Mouse (Mus musculus) ES-E14 (cell line): Measurements from ENCODE around the gene Tmem229b. TPM values are rescaled to one million over a fixed set of nuclear protein-coding genes. Genes with fewer than 3 reads are reported as not detected.

Source experiments
- DNase-seq: peaks from one replicate; pipeline ENCODE4 v3.0.0-alpha.2; 2013; ENCODE audit warnings: low read depth, low spot score
- H3K27ac ChIP-seq: 2 replicates; pipeline ENCODE4 v1.5.1; 2012; ENCODE audit warnings: low read depth, mild to moderate bottlenecking, low read length, moderate library complexity, mixed read lengths; ENCODE audit not compliant: poor library complexity, insufficient read depth, severe bottlenecking
- H3K36me3 ChIP-seq: 2 replicates; pipeline ENCODE4 v1.6.1; 2012; ENCODE audit warnings: mild to moderate bottlenecking, low read length, moderate library complexity, mixed read lengths; ENCODE audit not compliant: control insufficient read depth, poor library complexity, insufficient read depth, severe bottlenecking
- H3K4me1 ChIP-seq, 2 experiments: fragments of 150-350 bp in 1 of 2; sonication (generic) in 1 of 2; 2 replicates each; pipeline ENCODE4 v1.6.1; 2012; ENCODE audit warnings: low read length in 2 of 2, mild to moderate bottlenecking in 1 of 2, mixed read lengths in 1 of 2; ENCODE audit not compliant: control insufficient read depth in 2 of 2, insufficient read depth in 2 of 2, poor library complexity in 1 of 2
- H3K4me3 ChIP-seq, 2 experiments: fragments of 150-350 bp in 1 of 2; sonication (generic) in 1 of 2; 2 replicates each; pipeline ENCODE4 v1.5.1; 2012; ENCODE audit warnings: low read length in 2 of 2, low read depth in 1 of 2, mild to moderate bottlenecking in 1 of 2, mixed read lengths in 1 of 2; ENCODE audit not compliant: insufficient read depth in 1 of 2, poor library complexity in 1 of 2, severe bottlenecking in 1 of 2
- H3K9ac ChIP-seq: 2 replicates; pipeline ENCODE4 v1.6.1; 2012; ENCODE audit warnings: low read depth, mild to moderate bottlenecking, low read length, mixed read lengths; ENCODE audit not compliant: poor library complexity, insufficient read depth, severe bottlenecking
- H3K9me3 ChIP-seq: fragments of 150-350 bp; sonication (generic); 2 replicates; pipeline ENCODE4 v1.6.1; 2012; ENCODE audit warnings: low read depth, mild to moderate bottlenecking, low read length; ENCODE audit not compliant: control insufficient read depth, insufficient read depth
- CHD2 ChIP-seq: IDR thresholded peaks from 2 replicates; pipeline ENCODE4 v1.6.1; 2014; ENCODE audit warnings: mild to moderate bottlenecking, low read depth, low read length, inconsistent platforms
- HCFC1 ChIP-seq: IDR thresholded peaks from 2 replicates; pipeline ENCODE4 v1.6.1; 2012; ENCODE audit warnings: low read length, inconsistent platforms, borderline replicate concordance; ENCODE audit not compliant: insufficient read depth
- MAFK ChIP-seq: IDR thresholded peaks from 2 replicates; pipeline ENCODE4 v1.6.1; 2014; ENCODE audit warnings: mild to moderate bottlenecking, low read depth, low read length, inconsistent platforms; ENCODE audit not compliant: insufficient read depth
- ZC3H11A ChIP-seq: IDR thresholded peaks from 2 replicates; pipeline ENCODE4 v1.6.1; 2012; ENCODE audit warnings: low read depth, mild to moderate bottlenecking, inconsistent platforms, low read length, borderline replicate concordance
- ZNF384 ChIP-seq: IDR thresholded peaks from 2 replicates; pipeline ENCODE4 v1.6.1; 2012; ENCODE audit warnings: low read depth, low read length, inconsistent platforms
- in situ Hi-C, 2 experiments: fragments of 600-800 bp; cut with MboI; formaldehyde crosslinking; loops; one replicate each; pipeline ENCODE4 v1.15.1; 2025; ENCODE audit warnings: low sequenced_read_pairs in 2 of 2, inconsistent platforms in 1 of 2; ENCODE audit not compliant: unreplicated experiment in 2 of 2
- total RNA-seq: library from RNA; depleted of rRNA; stranded (reverse); fragments of 300-350 nt; gene quantifications from 2 replicates; pipeline ENCODE4 v1.2.3, GENCODE M21; 2012

The Tmem229b gene
- total RNA-seq, 1 experiment = 6.1 TPM

DNA sequence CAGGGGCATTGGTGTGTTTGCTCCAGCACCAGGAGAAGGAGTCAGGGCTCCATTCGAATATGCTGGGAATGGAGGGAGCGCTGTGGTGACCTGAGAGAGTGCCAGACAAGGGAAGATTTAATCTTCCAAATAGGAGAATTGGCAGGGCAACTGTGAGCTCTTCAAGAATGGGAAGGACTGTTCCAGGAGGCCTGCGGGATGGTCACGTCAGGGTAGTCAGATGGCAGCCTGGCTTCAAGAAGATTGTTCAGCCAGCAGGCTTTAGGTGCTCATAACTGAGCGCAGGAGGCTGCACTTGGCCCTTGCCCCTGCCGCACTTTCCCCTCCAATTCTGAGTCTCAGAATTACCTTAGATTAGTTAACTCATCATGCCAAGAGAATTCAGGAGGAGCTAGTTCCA, 64.5 kb downstream of the Tmem229b start:
- no peak for DNase-seq
- in situ Hi-C loops = no loop called here
- TF ChIP-seq MAFK (no peak), HCFC1 (no peak), CHD2 (no peak), ZC3H11A (no peak), ZNF384 (no peak)

DNA sequence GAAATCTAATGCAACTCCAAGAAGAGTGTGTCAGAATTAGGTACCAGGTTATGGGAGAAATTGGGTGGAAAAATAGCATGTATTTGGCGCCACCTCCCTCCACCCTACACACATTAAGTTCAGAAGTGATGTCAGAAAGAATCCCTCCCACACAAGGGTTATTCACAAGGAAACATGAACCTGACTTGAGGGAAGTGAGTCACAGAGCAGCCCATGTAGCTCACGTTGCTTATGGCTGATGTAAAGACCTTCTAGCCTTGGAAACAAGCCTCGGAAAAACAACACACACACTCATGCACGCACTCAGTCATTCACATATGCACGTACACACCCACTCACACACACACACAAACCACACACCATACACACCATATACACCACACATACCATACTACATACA, 67.3 kb downstream of the Tmem229b start:
- no peaks in the 10 kb centered on the region for H3K4me1 ChIP-seq
- no peak overlapping the region for H3K9ac ChIP-seq
- no peak for TF ChIP-seq MAFK
- no peak for TF ChIP-seq HCFC1
- TF ChIP-seq CHD2 = no peak
- no peak for TF ChIP-seq ZC3H11A
- no peak for TF ChIP-seq ZNF384
- H3K4me3 ChIP-seq = no peak overlapping the region
- DNase-seq = no peak
- in situ Hi-C loops = no loop called here
- no peaks in the 10 kb centered on the region for H3K9me3 ChIP-seq
- H3K36me3 ChIP-seq = no peaks in the 10 kb centered on the region
- no peak overlapping the region for H3K27ac ChIP-seq

More for the DNA sequence above, 64.5 kb downstream of the Tmem229b start:
- H3K4me1 ChIP-seq = no peaks in the 10 kb centered on the region
- H3K9ac ChIP-seq = no peak overlapping the region
- no peak overlapping the region for H3K27ac ChIP-seq
- H3K4me3 ChIP-seq = no peak overlapping the region
- H3K36me3 ChIP-seq = no peaks in the 10 kb centered on the region
- no peaks in the 10 kb centered on the region for H3K9me3 ChIP-seq

DNA sequence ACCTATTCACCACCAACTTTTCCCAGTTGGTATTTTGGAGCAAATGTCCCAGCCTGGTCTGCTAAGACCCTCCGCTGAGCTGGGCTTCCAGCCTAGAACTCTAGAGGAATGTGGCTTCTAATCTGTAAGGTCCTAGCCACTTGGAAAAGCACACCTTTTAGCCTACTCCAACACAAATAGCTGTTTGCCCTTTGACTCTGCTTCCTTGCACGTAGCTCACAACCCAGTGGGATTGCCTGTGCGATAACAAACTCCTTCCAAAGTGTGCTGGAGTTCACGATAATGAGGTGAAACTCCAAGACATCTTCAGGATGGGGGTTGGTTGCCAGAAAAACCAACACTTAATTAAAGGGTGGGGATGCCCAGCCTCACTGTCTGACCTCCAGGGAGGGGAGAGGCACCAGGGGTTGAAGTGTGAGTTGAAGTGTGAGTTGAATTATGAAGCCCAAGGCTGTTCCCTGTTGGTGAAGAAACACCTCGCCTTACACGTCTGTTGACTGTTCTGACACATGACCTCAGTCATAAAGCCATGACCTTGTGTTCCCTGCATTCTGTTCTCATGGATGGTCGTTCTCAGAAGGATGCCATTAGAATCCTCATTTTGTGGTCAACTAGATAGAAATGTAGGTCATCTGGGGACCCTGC, 67.9 kb downstream of the Tmem229b start:
- in situ Hi-C loops = loop anchor here in 1 of 2 experiments (5.0 kb wide), 1 partner anchor 73 kb away; no protein-coding TSS in a partner anchor
- Histone ChIP-seq H3K9ac (no peak overlapping the region), H3K4me1 (no peaks in the 10 kb centered on the region), H3K4me3 (no peak overlapping the region), H3K27ac (no peak overlapping the region), H3K9me3 (no peaks in the 10 kb centered on the region), H3K36me3 (no peaks in the 10 kb centered on the region)
- no peak for DNase-seq
- TF ChIP-seq HCFC1 (no peak), CHD2 (no peak), ZC3H11A (no peak), ZNF384 (no peak), MAFK (no peak)

DNA sequence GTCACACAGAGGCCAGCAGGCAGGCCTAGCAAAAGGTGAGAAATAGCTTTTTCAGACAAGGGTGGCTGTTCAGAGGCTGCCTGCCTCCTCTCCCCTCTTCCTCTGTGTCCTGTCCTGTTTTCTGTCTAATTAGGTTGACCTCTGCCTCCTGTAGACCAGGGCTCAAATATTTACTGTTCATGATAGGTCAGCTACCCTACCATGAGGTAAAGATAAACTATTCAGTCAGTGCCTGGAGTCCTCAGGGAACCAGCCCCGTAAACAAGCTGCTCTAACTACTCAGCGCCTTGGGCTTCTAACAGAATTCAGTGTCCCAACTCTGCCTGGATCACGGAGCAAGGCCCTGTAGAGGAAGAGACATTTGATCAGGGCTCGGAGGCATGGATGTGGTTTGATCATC, 70.9 kb downstream of the Tmem229b start:
- in situ Hi-C loops = loop anchor here in 1 of 2 experiments (5.0 kb wide), 1 partner anchor 76 kb away; no protein-coding TSS in a partner anchor
- Histone ChIP-seq H3K36me3 (no peaks in the 10 kb centered on the region), H3K4me1 (no peaks in the 10 kb centered on the region), H3K9me3 (no peaks in the 10 kb centered on the region), H3K27ac (no peak overlapping the region), H3K9ac (no peak overlapping the region), H3K4me3 (no peak overlapping the region)
- DNase-seq = no peak
- TF ChIP-seq ZNF384 (no peak), ZC3H11A (no peak), MAFK (no peak), CHD2 (no peak), HCFC1 (no peak)

DNA sequence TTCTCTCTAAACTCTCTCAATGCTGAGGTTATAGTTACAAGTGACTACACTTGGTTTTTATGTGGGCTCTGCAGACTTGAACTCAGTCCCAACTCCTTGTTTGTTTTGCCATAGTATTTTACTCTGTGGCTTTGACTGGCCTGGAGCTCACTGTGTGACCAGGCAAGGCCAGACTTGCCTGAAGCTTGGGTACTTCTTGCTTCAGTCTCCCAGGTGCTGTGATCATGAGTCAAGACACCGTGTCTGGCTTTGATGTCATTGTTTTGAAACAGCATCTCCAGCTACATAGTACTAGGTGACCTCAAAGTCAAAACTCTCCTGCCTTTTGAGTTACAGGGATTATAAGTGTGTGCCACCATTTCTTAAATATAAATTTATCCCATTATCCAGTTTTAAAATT, 77.5 kb downstream of the Tmem229b start:
- Histone ChIP-seq H3K4me1 (no peaks in the 10 kb centered on the region), H3K36me3 (no peaks in the 10 kb centered on the region), H3K9ac (no peak overlapping the region), H3K4me3 (no peak overlapping the region), H3K27ac (no peak overlapping the region), H3K9me3 (no peaks in the 10 kb centered on the region)
- DNase-seq = no peak
- TF ChIP-seq MAFK (no peak), ZNF384 (no peak), HCFC1 (no peak), CHD2 (no peak), ZC3H11A (no peak)
- in situ Hi-C loops = no loop called here
